Mouse (Mus musculus) kidney, adult 2 months (tissue): ENCODE measurements around the gene Ndrg4.

Experiments
- CTCF ChIP-seq: fragments of 200-500 bp; conservative IDR thresholded peaks from 2 replicates; pipeline ENCODE4 v1.5.1; 2011; ENCODE audit warnings: low read depth, mild to moderate bottlenecking, control low read depth, low read length, moderate library complexity, mixed read lengths; ENCODE audit not compliant: insufficient read depth, insufficient read length
- POLR2A ChIP-seq: fragments of 200-500 bp; IDR thresholded peaks from one replicate; pipeline ENCODE4 v1.6.1; 2011; ENCODE audit warnings: low read depth, low read length, control low read depth

DNA sequence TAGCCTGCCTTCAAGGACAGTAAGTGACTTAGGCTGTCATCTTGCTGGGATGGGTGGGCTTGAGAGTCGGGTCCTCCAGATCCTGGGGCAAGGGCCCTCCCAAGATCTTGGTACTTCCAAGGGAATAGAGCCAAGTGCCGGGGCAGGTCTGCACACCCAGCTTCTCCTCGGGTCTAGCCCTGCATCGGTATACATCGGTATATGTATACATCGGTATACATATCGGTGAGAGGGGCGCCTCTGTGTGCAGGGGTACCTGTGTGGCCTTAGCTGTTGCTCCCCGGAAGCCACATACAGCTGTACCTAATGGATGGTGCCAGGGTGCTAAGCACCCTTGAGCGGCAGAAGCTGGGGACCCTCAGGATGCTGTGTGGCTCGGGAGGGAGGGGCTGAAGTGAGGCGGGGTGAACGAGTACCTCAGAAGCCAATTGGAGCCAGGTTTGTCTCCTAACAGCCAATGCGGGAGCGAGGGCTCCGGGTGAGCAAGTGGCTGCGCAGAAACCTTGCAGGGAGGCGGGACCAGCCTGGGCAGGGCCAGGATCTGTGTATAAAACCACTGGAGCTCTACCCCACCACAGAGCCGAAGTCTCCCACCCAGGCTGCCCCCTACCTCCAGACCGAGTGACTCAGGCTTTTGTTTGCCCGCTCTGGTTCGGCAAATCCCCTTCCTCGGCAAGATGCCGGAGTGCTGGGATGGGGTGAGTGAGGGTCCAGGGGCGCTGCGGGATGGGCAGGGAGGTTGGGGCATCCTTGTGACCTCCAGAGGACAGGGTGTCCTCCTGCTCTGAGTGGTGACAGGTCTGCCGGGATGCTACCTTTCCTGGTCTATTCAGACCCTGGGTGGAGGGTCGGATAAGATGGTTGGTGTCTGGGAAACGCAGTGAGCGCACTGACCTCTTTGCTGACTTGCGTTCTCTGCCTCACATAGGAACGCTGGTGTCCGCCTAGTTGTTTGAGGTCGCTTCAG lies 26.0 kb downstream of the Ndrg4 start:
- TF ChIP-seq POLR2A, result no peak
- TF ChIP-seq CTCF, result no peak
